Mouse (Mus musculus): ENCODE measurements around the gene Zscan5b.

- TF ChIP-seq CTCF (IDR thresholded peaks at IDR 0.05; ENCODE audit: extremely low read depth, insufficient read depth, insufficient read length, insufficient replicate concordance) (no peak), POLR2A (IDR thresholded peaks at IDR 0.05; ENCODE audit: low read depth, low read length) (no peak)
Observed at GRCm38 (mm10) chr7:6173872-6174271, 48.2 kb upstream of the Zscan5b start.
